Mouse (Mus musculus): ENCODE data around the gene Elmo2.

GRCm38 (mm10) chr2:165314197-165314596, 12.1 kb downstream of the Elmo2 start:
- TF ChIP-seq CTCF (IDR thresholded peaks at IDR 0.05; ENCODE audit: borderline replicate concordance, control insufficient read depth, extremely low read depth, insufficient read depth, low read length, poor library complexity): no peak
- no peak for TF ChIP-seq POLR2A (IDR thresholded peaks at IDR 0.05; ENCODE audit: control insufficient read depth, extremely low read depth, insufficient read depth, low read length, poor library complexity)

Measured in thymus, adult 2 months (tissue).